Mouse (Mus musculus) ES-Bruce4 (cell line): ENCODE measurements around the gene Gm20521.

Source experiments
- CTCF ChIP-seq: IDR thresholded peaks from one replicate; pipeline ENCODE4 v1.8.1; 2011; ENCODE audit warnings: low read depth, low read length
- EP300 ChIP-seq: IDR thresholded peaks from 2 replicates; pipeline ENCODE4 v1.6.1; 2011; ENCODE audit warnings: low read depth, low read length; ENCODE audit not compliant: insufficient read depth
- POLR2A ChIP-seq: IDR thresholded peaks from one replicate; pipeline ENCODE4 v1.8.1; 2011; ENCODE audit warnings: low read length; ENCODE audit not compliant: insufficient read depth

- TF ChIP-seq CTCF = peak; percentile 7
- no peak for TF ChIP-seq POLR2A
- TF ChIP-seq EP300 = no peak
Measured at GRCm38 (mm10) chr14:54900383-54900782, 17.1 kb downstream of the Gm20521 start.
